Mouse (Mus musculus) kidney, postnatal 4 days (tissue): ENCODE measurements around the gene Vps52.

ENCODE experiments used
- DNase-seq, 2 experiments: peaks; one replicate each; pipeline ENCODE4 v3.0.0; 2021; ENCODE audit warnings: mixed read lengths in 2 of 2

Vps52 gene

DNA sequence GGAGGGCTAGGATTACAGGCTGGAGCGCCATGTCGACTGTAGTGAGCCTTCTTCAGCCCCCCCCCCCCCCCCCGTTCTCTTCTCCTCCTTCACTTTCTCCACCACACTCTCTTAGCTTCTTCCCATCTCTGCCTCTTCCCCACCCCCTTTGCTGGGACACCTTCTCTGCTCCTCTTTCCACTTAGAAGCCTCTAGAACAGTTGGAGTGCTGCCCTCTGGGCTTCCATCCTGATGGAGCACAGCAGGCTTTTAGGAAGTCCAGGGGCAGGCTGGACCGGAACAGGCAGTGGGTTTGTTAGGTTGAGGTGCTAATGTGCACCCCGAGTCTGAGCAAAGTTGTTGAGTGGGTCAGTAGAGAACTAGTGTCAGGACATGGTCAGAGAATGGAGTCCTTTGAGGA, 54.5 kb downstream of the Vps52 start:
- DNase-seq, result no peak

DNA sequence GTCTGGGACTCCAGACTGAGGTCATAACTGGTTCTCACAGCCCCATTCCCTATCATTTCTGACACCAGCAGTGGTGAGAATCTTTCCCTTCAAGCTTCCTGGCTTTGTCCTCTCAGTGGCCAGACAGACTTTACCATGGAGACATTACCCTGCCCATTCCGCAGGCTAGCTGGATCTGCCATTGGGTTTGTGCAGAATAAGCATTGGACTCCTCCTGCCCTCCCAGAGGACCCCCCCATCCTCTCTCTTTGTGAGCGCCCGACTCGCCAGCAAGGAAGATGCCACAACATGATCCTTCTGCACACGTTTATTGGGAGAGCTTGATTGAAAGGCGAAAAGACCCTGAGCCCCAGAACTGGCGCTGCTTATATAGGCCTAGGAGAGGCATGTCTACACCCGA, 57.8 kb downstream of the Vps52 start:
- DNase-seq, result no peak
